Mouse (Mus musculus) layer of hippocampus, adult 9-11 months (tissue): ENCODE measurements at regions not wholly inside any gene's neighbourhood (a gene's known extent, or its start where the extent isn't known, plus 50 kb on each side); places are given as distances from the start of the nearest gene placed in this dataset.

ENCODE experiments used
- DNase-seq: peaks from one replicate; pipeline ENCODE4 v3.0.0; 2022

DNA sequence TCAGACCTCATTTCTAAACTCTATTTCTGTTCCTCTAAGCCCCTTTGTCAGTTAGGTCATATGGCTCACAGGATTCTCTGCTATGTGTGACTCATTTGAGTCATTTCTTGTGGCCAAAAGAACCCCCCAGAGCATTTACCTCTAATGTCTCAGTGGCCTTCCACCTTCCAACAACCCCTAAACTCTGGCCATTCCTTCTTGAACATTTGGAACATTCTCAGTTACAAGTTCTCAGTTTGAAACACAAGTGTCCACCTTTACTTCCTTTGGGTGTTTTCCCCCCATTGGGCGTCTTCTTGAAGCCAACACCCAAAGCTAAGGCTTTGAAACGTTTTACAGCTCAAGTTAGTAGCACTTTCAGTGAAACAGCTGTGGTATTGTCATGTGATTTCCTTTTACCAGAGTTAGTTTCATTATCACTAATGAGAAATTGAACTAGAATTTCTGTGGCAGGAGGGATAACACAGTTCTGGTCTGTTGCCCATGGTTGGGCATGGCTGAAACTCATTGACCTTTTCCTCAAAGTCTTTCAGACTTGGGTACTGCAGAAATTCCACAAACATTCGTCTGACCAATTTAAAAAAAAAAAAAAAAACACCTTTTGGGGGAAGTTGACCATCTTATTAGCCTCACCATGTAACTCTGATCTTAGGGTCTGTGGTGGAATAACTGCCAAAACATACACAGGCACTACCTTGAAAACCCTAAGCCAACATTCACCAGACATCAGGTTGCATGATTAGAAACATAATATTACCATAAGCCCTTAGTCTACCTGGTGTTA, 201.8 kb downstream of the Nfkbiz start:
- DNase-seq, result no peak

DNA sequence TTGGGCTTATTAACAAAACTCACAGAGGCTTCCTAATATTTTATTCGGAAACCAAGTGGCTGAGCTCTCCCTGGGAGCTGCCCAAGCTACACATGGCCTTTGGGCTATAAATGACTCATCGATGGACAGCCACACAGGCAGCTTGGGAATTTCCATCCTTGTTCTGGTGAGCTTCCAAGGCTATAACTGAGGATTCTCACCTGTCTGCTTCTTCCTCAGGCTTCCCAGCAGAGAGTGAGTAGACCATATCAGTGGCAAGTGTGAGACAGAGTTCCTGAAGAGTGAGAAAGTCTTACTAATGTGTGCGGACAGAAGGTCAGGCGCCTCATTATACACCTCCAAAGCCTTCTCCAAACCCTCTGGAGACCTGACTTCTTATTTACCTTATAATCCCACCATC, 202.5 kb downstream of the Nfkbiz start:
- DNase-seq, result no peak

DNA sequence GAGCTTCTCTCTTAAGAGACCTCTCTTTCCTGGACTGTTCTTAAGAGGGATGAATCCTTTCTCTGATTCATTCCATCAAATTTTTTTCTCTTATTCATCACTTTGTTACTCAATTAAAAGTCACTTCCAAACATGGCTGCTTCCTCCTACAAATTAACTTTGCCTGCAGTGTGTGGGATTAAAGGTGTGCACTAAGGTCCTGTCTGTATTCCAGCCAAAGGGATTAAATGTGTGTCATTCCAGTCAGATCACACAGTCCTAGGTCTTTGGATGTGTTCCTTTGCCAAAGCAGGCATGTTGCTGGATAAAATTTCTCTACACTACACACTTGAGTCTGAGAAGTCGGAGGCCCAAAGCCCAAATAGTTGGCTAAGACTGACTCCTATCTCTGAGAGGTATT, 204.0 kb downstream of the Nfkbiz start:
- DNase-seq, result no peak

DNA sequence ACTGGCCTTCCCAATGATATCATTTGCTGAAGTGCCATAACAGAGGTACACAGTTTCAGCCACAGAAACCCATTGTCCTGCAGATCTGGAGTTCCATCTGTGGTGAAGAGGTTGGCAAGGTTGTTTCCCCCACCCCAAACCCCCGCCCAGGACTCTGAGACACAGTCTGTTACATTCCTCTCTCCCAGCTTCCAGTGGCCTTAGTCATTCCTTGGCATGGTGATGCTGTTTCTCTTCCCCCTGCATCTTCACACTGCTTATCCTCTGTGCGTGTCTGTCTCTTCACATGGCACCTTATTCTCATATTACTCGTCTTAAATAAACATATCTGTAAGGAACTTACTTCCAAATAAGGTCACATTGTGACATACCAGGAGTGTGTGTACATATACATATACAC, 206.5 kb downstream of the Nfkbiz start:
- no peak for DNase-seq

DNA sequence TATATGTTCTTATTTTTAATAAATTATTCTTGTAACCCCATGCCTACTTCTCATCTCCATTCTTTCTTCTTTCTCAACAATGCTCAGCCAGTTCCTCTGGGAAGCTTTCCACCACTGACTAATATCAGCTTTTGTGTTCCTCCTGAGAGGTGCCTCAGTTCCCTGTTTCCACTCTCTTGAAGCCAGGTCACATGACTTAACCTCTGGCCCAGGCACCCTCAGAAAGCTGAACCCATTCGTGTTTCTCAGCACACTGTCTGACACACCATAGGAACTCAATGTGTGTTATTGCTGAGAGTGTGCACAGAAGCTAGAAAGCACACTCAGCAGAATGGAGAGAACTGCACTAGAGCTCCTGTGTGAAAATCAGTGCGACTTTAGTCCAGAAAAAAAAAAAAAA, 207.1 kb downstream of the Nfkbiz start:
- DNase-seq, result no peak

DNA sequence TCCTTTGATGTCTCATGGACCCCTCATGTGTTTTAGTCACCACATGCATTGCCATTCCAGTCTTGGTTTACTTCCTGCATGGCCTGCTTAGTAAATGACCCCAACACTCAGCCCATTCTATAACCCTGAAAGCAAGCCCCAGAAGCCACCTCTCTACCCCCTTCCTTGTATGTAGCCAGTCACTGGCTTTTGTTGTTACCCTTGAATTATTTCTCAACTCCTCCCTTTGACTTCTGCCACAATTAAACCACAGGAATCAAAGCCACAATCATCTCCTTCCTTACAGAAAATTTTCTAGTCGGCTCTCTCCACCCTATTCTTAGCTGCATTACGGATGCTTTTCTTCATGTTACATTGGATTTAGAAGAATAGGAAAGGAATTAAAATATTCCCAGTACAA, 207.7 kb downstream of the Nfkbiz start:
- DNase-seq, result no peak

DNA sequence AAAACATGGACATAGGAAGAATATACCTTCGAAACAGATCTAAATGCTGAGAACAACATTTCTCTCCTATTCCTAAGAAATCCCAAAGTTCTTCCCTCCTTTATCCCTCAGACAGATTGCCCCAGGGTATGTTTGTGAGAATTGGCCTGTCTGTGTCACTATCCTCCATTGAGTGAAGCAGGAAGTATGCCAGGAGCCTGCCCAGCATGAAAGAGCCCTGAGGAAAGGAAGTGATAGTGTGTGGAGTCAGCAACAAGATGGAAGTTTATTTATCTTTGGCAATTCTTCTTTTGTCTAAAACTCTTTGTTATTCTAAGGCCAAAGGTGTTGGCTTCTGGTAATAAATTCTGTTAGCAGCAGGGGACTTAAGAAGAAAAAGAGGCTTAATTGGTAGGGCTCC, 211.2 kb downstream of the Nfkbiz start:
- DNase-seq, result no peak

DNA sequence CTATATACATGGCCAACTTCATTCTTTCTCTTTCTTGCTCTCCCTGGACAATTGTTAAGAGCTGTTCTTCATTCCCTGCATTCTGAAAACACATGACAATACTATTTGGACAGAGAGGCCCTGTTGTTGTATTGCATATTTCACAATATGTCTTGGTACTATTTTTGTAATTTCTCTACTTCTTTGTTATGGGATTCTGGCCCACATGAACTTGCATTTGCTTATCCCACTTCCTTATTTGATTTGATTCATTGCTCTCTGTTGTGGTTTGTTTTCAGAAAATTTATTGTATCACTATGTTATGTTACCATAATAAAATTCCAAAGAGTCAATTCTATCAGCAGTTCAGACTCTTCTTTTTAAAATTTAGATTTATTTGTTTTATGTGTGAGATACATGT, 215.3 kb downstream of the Nfkbiz start:
- DNase-seq, result no peak

DNA sequence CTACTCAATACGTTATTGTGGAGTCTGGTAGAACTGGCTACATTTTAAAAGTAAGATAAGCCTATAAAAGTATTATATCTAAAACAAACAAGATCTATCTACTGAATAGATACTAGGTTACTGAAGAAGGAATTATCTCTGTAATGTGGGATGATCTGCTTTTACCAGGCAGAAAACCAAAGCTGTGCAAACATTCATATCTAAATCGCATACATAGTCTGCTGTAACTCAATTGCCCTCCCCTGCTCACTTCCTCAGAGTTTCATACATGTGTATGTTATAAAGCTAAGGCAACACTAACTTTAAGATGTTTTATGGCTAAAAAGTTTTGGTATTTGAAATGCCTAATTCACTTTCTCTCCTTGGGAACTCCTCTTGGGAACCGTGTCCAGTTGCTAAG, 219.0 kb downstream of the Nfkbiz start:
- DNase-seq, result no peak

DNA sequence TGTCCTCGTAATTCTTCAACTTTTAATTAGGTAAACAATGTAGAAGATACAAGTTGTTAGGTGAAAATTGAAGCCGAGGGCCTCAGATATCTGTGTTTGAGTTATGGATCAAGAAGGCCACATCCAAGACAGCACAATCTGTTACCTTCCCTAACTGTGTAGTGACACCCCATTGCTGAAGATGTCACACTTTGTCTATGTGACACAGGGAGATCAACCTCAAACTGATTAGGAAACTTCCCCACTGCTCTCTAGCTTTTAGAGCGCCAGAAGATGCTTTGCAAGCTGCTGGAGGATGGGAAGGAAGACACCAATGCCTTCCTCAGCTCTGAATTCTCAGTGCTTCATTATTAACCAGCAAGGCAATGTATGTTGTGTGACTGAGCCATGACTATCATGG, 220.7 kb downstream of the Nfkbiz start:
- no peak for DNase-seq

DNA sequence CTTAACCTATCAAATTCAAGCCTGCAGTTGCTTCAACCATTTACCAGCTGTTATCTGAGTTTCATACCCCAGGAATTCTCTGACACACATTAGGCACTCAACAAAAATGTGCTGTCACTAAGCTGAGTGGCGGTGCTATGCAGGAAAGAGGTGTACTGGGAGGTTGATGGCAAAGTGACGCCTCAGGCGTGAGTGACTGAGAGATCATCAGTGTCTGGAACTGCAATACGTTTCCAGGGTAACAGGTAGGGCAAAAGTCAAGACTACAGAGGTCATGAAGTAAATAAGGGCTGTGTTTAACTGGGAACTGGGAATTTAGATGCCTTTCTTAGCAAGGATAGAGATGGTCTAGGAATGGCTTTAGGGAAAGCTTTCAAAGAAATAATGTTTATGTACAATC, 221.2 kb downstream of the Nfkbiz start:
- DNase-seq, result no peak

DNA sequence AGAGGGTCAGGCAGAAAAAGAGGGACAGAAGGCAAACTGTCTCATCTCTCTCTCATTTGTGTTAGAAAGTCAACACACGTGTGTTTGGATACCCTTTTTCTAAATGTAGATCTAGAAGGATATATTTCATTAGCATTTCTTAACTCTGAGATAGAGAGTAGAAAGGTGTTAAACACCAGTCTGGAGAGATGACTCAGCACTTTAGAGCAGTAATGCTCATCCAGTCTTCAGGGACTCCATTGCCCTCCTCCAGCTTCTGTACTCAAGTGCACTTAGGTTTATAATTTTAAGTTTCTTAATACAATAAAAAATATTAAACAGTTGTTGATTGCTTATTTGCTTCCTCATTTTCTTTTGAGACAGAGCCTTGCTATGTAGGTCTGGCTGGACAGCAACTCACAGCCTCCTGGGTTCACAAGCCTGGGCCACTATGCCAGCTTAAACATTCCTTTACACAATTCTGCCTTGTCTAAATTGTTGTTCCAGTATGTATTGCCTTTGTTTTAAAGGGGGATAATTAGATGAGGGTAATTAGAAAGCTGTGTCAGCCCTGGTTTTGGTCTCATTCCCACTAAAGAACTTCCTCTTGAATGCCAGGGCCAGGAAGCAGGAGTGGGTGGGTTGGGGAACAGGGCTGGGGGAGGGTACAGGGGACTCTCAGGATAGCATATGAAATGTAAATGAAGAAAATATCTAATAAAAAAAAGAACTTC, 222.1 kb downstream of the Nfkbiz start:
- no peak for DNase-seq

DNA sequence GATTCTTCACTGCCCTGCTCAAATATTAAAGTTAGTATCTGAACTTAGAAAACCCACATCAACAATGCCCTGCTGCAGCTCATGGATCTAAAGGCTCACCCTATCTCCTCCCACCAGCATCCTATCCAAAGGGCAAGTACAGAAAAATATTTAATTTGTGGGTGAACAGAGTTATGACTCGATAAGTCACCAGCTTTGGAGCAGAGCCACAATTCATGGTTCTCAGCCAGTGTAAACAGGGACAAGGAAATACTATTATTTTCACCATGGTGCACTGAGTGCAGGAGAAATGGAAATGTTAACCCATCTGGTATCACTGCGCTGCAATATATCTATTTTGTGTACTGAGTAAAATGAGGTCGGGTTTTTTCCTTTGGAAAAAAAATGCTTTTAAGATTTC, 225.8 kb downstream of the Nfkbiz start:
- DNase-seq, result no peak

DNA sequence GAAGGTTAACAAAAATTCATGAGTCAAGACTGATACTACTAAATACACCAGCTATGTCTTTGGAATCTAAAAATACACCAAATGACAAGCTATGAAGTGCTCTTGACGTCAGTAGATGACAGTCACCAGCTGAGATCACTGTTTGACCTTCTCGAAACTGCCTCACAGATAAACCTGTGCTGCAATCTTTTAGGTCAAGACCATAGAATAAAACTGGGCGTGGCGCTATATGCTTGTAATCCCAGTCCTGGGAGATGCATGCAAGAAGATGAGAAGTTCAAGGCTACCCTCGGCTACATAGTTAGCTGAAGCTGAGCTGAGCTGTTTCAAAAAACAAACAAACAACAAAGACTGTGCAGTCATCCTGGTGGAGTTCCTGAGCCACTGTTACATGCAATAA, 226.7 kb downstream of the Nfkbiz start:
- DNase-seq, result no peak

DNA sequence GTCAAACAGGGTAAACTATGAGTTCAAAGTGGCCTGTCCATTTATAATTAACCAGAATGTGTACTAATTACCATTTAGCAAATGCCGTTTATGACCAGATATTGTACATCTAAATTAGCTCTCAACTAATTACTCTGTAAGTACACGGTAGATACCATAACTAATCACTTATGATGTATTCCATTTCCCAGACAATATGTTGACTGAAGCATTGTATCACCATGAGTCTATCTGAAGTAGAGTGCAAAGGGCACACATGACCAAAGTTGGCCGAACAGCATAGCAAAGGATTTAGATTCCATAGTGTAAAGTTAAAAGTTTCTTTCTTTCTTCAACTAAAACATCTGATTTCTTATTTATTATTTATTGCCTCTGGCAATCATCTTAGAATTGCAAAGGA, 227.5 kb downstream of the Nfkbiz start:
- no peak for DNase-seq

DNA sequence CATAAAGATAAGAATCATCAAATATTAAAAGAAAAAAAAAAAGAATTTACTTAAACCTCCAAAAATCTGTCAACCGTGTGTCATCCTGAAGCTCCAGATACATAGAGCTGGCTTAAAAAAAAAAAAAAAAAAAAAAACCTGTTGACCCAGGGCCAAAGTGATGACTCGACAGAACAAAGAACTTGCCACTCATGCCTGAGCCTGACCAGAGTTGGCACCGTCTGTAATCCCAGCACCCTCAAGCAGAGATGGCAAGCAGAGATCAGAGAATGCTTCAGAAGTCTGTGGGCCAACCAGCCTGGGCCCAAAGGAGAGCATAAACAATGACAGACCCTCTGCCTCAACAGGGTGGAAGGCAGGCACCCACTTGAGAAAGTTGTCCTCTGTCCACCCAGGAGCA, 230.3 kb downstream of the Nfkbiz start:
- DNase-seq, result no peak

DNA sequence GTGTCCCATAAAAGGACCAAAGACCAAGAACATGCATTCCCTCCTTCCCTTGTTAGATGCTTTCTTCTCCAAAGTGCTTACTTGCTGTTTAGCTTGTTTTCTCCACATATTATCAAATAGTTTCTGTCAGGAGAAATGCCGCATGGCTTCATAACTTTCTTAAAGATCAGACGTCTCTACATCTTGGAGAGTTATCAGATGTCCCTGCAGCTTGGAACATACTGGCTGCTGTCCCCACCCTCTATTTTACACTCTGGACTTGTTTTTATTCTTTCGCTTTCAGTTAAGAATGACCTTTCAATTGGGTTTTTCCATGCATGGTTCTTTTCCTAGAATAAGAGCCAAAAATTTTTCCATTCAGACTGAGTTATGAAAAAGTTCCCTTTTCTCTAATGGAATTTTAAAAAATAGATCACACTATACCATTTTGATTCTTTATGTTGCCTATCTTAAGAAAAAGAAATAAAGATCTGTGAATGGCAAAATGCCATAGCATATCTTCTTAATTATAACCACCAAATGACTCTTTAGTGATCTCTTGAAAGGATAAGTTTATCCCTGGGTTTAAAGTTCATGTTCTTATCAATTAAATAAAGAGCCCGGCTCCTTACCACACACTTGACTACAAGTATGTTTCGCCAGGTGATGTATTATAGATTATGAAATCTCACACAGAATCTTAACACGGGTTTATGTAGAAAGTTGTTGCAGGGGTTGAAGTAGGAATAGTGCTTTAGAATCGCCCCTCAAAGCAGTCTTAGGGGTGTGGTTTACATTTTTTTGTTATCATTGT, 232.1 kb downstream of the Nfkbiz start:
- DNase-seq, result no peak

DNA sequence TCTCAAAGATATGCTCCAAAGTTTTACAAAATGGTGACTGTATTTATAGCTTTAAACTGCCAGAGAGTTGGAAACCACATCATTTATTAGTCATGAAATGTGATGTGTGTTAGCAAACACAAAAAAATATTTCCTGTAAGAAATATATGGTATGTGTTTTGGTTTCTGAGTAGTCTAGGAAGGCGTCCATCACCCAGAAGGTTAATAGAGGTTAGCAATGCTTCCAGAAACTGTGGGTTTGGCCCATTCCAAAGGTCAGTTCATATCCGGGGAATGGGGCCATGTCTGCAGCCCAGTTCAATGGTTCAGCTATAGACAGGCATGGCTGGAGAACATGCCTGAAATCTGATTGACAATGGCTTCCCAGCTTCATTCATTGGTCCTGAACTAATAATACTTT, 235.1 kb downstream of the Nfkbiz start:
- DNase-seq, result no peak

DNA sequence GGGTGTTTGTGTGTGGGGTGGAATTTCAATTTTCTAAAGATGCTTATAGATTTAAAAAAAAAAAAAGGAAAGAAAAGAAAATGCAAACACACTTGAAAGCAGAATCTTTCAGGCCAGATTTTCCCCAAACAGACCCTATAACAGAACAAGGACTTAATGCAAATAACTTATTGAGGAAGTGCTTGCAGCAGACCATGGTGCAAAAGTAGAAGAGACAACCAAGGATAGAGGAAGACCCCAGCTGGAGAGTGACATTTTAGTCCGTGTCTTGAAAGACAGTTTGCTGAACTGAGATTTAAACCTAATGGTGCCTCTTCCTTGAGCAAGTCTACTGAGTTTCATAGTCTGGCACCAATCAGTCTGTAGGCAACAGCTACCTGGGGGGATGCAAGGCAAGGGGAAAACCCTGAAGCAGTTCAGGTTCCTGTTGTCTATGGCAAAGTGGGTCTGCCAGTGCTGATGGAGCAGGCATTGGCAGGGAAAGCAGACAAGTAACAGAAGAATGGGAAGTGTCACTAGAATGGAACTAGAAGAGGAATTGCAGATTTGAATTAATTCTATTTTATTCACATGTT, 249.2 kb downstream of the Nfkbiz start:
- no peak for DNase-seq

DNA sequence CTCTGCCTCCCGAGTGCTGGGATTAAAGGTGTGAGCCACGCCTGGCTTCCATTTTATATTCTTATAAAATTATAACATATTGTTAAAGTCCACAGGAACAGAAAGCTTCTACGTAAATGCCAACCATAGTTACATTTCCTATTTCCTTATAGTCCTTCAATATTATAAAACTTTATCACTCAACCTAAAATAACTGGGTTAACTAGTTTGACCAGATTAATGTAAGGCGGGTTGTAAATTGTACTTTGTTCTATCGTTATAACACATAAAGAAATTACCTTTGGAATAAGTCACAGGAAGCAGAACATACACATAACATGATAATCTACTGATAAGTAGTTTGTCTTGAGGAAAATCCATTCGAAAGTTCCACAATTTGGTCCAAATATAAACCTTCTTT, 251.6 kb downstream of the Nfkbiz start:
- no peak for DNase-seq

DNA sequence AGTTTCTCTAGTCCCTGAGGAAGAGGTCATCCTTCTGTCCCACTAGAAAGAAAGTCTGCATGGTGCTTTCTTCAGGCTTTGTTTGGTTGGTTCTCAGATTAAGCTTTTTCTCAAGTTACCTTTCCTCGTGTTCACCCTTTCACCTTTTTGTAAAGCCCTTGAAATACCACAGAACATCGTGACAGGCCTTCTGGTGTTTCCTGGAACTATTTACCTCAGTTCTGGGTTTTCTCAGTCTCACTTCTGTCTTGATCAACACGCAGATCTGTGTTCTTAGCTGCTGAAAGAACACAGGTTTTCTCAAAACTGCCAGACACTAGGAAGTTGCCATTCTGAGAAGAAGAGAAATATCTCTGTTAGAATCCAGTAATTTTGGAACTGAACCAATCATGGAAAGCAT, 255.8 kb downstream of the Nfkbiz start:
- no peak for DNase-seq

DNA sequence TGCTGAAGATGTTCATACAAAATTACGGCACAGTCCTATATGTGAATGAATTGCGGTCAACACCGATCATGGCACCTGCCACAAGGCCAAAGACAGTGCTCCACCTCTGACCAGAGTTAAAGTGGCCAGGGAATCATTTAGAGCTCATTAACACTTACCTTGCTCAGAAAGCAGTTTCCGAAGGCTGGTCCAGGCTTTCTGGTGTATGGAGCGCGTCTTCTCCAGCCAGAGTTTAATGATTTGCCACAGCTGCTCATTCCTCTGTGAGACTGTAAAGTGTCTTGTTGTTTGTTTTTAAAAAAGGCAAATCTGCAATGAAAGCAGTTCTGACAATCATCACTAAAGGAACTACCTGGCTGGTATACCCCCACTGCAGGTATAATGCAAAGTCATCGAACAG, 256.7 kb downstream of the Nfkbiz start:
- DNase-seq, result no peak

DNA sequence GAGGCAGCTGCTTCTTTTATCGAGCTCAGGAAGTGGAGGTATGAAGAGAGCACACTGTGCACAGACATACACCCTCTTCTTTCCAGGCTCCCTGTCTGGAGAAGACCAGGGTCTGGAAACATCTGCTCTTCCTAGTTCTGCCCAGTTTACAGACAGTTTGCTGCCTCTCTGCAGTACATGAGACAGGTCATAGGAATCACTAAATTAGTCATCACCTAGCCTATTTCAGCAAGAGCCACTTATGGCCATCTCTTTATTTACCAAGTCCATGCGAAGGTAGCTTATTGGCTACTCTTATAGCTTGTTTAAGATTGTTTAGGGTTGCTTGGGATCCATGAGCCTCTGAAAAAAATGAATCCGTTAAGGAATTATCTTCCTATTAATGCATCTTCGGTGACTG, 257.9 kb downstream of the Nfkbiz start:
- no peak for DNase-seq

DNA sequence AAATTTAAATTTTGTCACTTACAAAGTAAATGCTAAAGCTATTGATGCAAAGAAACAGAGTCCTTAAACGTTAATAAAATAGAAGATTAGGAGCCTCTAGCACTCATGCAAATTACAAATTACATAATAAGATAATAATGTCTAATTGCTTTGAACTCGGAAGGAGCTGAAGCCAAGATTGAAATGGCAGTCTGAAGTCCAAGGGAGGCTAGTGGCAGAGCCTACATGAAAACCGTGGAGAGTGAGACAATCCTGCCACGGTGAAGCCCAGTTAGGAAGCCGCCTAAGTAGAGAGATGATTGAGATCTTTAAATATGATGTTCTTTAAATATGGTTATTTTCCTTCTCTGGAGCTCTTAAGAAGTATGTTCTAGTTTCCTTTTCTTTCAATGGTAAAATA, 260.0 kb downstream of the Nfkbiz start:
- no peak for DNase-seq
